Mouse (Mus musculus) bone marrow, adult 2 months (tissue): ENCODE measurements around the gene Kcnab1. TPM values are rescaled to one million over a fixed set of nuclear protein-coding genes. Genes with fewer than 3 reads are reported as not detected.
A peak's percentile ranks its signal among the peaks of the same experiment; 100 is the strongest.

Experiments
- H3K27ac ChIP-seq: fragments of 200-500 bp; 2 replicates; pipeline ENCODE4 v1.5.1; 2012; ENCODE audit warnings: low read depth, mild to moderate bottlenecking, control low read depth, inconsistent platforms, low read length; ENCODE audit not compliant: control insufficient read depth, poor library complexity, insufficient read depth
- H3K4me1 ChIP-seq: fragments of 200-500 bp; 2 replicates; pipeline ENCODE4 v1.6.1; 2011; ENCODE audit warnings: low read length; ENCODE audit not compliant: control insufficient read depth, insufficient read depth
- H3K4me3 ChIP-seq: fragments of 200-500 bp; replicated peaks from 2 replicates; pipeline ENCODE3; 2011; ENCODE audit warnings: mild to moderate bottlenecking, low read depth, low read length, control low read depth; ENCODE audit not compliant: control insufficient read depth
- CTCF ChIP-seq: fragments of 200-500 bp; IDR thresholded peaks from 2 replicates; pipeline ENCODE4 v1.5.1; 2011; ENCODE audit warnings: low read length, control low read depth; ENCODE audit not compliant: control insufficient read depth, insufficient read depth
- POLR2A ChIP-seq: fragments of 200-500 bp; IDR thresholded peaks from 2 replicates; pipeline ENCODE4 v1.6.1; 2011; ENCODE audit warnings: low read depth, mild to moderate bottlenecking, control low read depth, low read length, borderline replicate concordance; ENCODE audit not compliant: control insufficient read depth
- WGBS: fragments of 180-500 bp; shearing (Covaris S2); methylation state at CpG from one replicate; pipeline ENCODE4 v1.1.7; 2018; 5-methylcytosine and 5-hydroxymethylcytosine counted together
- polyA plus RNA-seq: library from polyadenylated mRNA; stranded (reverse); fragments of >200 nt; gene quantifications from 2 replicates; pipeline ENCODE4 v1.2.4, GENCODE M21; 2011; ENCODE audit warnings: low replicate concordance; ENCODE audit not compliant: missing spikeins, insufficient read depth, insufficient read length

The Kcnab1 gene
- polyA plus RNA-seq, 1 experiment = 2.2 TPM

DNA sequence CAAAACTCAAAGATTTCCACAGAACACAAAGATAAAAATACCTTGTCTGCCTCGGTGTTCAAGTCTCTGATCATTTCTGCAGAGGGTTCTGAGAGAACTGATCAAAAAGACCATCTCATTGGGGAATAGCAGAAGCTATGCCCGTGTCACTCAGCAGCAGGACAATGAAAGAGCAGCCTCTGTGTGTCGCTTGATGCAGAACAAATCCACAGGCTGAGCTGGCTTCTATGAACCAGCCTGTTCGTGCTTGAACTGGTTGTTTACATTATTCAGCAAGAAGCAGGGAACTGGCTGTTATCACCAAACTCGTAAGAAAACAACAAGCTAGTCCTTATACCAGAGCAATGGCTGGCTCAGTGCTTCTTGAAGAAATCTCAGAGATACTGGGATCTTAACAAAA lies 193.4 kb downstream of the Kcnab1 start:
- H3K27ac ChIP-seq = no peak overlapping the region
- no peak for TF ChIP-seq CTCF
- no peak for TF ChIP-seq POLR2A
- H3K4me3 ChIP-seq = no peak overlapping the region
- no peaks in the 10 kb centered on the region for H3K4me1 ChIP-seq
- WGBS = 60% methylated on average over 5 of the region's 5 CpGs

DNA sequence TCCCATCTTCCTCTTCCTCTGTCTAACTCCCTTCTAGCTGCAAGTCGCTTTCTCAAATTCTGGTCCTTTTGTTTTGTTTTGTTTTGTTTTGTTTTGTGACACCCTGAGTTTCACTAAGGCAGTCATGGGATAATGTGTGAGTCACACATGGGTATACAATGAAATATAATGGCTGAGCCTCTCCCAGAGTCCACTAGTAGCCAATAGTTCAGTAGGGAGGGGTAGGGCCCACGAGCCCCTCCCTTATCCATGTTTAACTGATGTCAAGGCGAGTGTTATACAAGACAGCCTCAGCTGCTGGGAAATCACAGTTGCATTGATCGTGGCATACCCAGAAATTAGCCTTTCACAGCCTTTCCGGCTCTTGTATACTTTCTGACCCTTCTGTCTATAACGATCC lies 206.7 kb downstream of the Kcnab1 start:
- 66% methylated on average over 6 of the region's 6 CpGs for WGBS
- no peak overlapping the region for H3K27ac ChIP-seq
- TF ChIP-seq POLR2A = no peak
- no peak for TF ChIP-seq CTCF
- no peaks in the 10 kb centered on the region for H3K4me1 ChIP-seq
- no peak overlapping the region for H3K4me3 ChIP-seq

DNA sequence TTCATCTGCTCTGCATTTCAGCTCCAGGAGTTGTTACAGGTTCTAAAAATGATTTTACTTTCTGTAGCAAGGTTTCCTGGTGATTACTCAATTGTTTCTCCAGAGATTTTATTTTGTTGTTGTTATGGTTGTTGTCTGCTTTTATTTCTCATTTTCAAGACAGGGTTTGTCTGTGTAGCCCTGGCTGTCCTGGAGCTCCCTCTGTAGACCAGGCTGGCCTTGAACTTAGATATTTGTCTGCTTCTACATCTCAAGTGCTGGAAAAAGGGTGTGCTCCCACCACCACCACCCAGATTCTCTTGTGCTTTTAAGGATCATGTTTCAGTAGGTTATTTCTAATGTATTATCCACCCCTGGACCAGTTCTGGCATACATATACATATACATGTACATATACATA lies 207.6 kb downstream of the Kcnab1 start:
- no peak overlapping the region for H3K4me3 ChIP-seq
- TF ChIP-seq POLR2A (no peak), CTCF (no peak)
- no peak overlapping the region for H3K27ac ChIP-seq
- no peaks in the 10 kb centered on the region for H3K4me1 ChIP-seq

DNA sequence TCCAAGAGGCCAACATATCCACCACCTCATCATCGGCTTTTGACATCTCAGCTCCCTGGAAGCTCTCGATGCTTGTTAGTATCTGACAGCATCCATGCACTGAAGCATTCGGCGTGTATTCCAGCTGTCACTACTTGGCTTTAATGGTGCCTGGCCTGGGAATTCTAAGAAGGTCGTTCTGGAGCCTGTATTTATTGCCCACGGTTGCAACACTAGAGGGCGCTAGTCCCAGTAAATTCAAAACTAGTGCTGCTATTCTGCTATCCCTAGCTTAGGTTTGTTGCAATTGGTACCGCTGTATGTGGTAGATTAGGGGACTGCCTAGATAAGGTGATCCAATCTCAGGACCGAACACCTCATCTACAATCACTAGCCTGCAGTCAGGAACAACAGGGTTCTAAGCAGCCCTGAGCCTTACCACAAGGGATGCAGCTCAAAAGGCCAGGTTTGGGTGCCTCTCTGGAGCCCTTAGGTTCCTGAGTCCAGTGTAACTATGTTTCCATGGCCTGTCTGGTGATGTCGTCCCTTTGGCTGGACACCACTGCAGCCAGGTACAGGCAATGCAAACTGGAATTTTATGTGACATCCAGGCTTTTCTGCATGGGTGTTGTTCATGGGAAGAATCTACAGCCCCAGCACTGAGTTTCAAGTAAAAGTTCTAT lies 208.8 kb downstream of the Kcnab1 start:
- 40% methylated on average over 10 of the region's 10 CpGs for WGBS
- no peak overlapping the region for H3K27ac ChIP-seq
- no peak for TF ChIP-seq POLR2A
- peak; percentile 34; the same call in 1 of the 2 replicates for TF ChIP-seq CTCF
- H3K4me3 ChIP-seq = no peak overlapping the region
- H3K4me1 ChIP-seq = no peaks in the 10 kb centered on the region

DNA sequence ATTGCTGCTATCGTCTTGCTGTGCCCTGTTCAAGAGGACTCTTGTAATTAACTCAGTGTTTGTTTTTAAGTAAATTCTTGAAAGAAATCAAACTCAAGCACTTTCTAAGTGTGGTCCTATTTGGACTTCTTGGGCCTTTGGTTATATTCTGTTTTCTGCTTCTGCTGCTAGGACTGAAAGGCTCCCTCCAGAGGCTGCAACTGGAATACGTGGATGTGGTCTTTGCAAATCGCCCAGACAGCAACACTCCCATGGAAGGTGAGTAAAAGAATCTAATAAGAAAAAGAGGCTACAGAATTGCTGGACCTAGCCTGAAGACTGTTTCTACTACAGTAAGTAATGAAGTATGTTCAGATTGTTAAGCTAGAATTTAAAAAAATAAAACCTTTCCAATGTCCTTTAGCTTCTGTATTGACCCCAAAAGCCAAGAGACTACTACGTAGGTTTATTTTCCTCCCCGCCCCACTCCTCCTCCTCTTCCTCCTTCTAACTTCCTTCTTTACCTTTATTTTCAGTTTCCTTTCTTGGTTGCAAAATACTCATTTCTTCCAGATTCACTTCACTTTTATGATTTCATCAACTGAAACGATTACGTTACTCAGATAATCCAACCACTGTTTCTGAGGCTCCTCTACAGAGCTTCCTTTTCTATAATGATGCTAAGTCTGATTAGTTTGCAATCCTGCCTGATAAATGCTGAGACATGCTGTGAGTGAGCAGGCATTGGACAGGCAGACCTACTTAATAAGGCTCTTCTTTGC lies 210.2 kb downstream of the Kcnab1 start:
- H3K4me1 ChIP-seq = no peaks in the 10 kb centered on the region
- H3K4me3 ChIP-seq = no peak overlapping the region
- WGBS = 15% methylated on average over 7 of the region's 7 CpGs
- no peak overlapping the region for H3K27ac ChIP-seq
- TF ChIP-seq CTCF (no peak), POLR2A (no peak)

DNA sequence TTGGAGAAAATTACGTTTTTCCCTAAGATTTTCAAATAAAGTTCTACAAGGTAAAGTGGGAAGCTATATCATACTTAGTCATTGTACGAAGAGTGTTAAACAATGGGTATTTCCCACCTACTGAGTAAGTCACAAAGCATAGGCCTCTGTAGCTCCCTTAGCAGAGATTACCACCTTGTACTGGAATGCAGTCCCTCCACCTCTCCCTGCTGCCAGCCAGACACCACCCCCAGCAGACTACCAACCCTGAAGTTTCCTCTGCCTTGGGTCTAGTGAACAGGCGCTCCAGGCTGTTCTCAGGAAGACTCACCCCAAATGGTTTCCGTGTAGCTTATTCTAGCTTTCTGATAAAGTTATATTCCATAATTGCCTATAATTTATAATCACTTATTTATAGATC lies 211.8 kb downstream of the Kcnab1 start:
- no peak overlapping the region for H3K27ac ChIP-seq

DNA sequence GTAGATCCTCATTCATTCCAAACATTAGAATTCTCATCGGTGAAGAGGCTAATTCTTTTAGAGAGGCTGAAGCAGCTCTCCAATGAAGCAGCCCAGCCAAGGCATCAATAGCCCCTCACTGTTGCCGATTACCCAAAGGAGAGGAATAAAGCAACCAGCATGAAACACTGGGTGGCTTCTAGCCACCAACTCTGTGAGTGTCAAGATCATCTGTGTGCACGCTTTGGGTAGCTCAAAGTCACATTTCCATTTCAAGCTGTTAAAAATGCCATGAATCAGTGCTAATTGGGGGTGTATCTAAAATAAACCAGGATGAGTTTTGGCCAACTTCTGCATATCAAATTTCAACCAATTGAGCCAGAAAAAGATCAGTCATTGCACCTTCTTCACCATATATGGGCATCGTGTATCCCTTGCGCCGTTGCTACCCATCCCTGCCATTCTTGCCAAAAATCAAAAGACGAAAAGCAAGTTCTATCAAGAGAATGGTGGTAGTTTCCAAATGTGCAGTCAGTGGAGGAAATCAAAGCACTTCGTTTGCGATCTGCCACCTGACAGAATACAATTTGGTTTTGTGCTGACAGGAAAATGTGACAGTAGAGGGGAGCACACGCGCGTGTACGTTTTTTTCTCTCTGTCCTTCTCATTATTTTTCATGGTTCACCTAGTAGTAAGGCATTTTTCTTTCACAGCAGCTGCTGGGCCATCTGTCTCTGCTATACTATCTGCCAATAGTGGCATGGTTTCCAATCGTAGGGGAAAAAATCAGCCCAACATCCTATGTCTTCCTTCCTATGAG lies 213.0 kb downstream of the Kcnab1 start:
- 85% methylated on average over 14 of the region's 14 CpGs for WGBS
- H3K4me1 ChIP-seq = no peaks in the 10 kb centered on the region
- TF ChIP-seq POLR2A = no peak
- TF ChIP-seq CTCF = no peak
- H3K27ac ChIP-seq = no peak overlapping the region
- H3K4me3 ChIP-seq = no peak overlapping the region

More for the DNA sequence above, 211.8 kb downstream of the Kcnab1 start:
- H3K4me3 ChIP-seq = no peak overlapping the region
- TF ChIP-seq POLR2A = no peak
- TF ChIP-seq CTCF = no peak
- 83% methylated on average over 4 of the region's 4 CpGs for WGBS
- no peaks in the 10 kb centered on the region for H3K4me1 ChIP-seq

DNA sequence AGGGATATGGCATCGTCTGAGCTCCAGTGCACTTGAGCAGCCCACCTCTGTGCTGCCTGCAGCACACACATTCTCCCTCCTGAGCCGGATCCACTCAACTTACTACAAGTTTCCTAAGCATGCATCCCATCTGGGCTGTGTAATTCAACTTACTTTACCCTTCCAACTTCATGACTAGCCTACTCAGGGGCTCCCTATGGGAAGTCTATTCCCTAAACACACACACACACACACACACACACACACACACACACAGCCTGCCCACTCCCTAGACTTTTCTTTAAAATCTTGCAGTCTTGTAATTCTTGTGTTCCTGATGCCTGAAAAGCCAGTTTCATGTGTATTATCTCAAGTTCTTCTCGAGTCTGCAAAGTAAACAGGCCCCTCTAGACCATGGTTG lies 216.1 kb downstream of the Kcnab1 start:
- 65% methylated on average over 3 of the region's 3 CpGs for WGBS
- H3K4me1 ChIP-seq = no peaks in the 10 kb centered on the region
- TF ChIP-seq CTCF = no peak
- TF ChIP-seq POLR2A = no peak

DNA sequence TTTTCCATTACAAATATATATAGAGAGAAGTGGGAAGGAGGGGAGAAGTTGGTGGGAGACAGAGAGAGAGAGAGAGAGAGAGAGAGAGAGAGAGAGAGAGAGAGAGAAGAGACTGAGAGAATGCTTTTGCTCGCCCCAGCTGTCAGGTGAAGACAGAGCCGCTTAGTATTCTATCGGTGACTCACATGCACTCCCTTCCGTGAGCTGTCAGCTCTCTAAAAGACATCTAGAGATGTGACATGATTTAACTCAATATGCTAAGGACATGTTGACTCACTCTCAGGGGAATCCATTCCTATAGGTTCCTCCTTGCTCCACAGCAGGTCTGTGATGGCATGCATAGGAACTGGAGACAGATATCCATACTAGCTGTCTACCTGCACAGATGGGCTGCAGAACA lies 219.6 kb downstream of the Kcnab1 start:
- WGBS = 88% methylated on average over 4 of the region's 4 CpGs
- Histone ChIP-seq H3K4me1 (no peaks in the 10 kb centered on the region), H3K4me3 (no peak overlapping the region), H3K27ac (no peak overlapping the region)
- TF ChIP-seq CTCF = no peak
- TF ChIP-seq POLR2A = no peak

More for the DNA sequence above, 216.1 kb downstream of the Kcnab1 start:
- H3K4me3 ChIP-seq = no peak overlapping the region
- no peak overlapping the region for H3K27ac ChIP-seq
